Mouse (Mus musculus): ENCODE measurements around the gene Cd79a.

Cd79a gene

DNA sequence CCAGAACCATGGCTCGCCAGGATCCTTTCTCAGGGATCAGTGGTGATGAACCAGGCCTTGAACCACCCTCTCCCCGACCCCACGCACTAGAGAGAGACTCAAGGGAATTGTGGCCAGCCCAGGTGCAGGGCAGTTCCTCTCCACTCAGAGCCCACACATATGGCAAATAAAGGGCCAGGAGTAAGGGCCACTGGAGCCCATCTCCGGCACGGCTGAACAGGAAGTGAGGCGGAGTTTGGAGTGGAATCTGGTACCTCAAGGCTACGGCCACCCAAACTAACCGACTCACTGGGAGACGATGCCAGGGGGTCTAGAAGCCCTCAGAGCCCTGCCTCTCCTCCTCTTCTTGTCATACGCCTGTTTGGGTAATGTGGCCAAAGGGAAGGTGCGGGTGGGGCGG is at the start of gene Cd79a:
Gene Cd79a, plus strand, starts transcription at position 158 of the 400 bp plus-strand sequence.
- no peak for DNase-seq

DNA sequence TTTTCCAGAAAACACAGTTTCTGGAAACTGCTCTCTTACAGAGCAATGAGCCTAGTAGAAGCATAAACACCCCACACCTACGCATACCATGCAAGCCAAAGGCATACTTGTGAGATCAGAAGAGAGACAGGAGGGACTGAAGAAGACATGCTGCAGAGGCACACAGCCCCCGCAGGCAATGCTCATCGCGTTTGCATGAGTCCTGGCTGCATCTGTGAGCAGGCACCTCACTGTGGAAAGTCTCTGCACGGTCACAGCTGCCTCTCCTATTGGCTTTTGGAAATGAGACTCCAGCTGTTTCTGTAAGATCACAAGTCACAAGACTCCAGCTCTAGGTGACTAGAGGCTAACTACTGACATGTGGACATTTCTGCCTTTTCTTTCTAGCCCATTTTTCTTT is 47.0 kb upstream of the Cd79a start:
- DNase-seq, result no peak

- DNase-seq, result no peak
Observed at GRCm38 (mm10) chr7:24850899-24851303, 46.3 kb upstream of the Cd79a start.

DNA sequence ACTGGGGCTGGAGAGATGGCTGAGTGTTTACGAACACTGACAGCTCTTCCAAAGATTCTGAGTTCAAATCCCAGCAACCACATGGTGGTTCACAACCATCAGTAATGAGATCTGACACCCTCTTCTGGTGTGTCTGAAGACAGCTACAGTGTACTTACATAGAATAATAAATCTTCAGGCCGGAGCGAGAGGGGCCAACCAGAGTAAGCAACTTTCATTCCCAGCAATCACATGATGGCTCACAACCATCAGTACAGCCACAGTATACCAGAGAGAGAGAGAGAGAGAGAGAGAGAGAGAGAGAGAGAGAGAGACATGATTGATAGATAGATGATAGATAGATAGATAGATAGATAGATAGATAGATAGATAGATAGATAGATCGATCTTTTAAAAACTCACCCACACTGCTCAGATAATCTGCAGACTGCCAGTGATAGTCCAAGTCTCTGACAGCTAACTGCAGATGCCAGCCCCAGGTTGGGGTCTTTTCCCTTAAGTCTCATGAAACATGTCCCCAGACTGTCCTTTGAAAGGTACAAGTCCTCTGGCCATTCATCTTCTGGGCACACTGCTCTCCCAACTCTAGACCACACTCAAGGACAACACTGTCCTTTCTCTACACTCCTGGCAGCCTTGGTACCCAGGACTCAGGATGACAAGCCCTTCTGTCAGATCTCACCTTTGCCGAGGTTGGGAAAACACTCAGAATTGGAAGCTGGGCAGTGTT is 45.4 kb upstream of the Cd79a start:
- no peak for DNase-seq

DNA sequence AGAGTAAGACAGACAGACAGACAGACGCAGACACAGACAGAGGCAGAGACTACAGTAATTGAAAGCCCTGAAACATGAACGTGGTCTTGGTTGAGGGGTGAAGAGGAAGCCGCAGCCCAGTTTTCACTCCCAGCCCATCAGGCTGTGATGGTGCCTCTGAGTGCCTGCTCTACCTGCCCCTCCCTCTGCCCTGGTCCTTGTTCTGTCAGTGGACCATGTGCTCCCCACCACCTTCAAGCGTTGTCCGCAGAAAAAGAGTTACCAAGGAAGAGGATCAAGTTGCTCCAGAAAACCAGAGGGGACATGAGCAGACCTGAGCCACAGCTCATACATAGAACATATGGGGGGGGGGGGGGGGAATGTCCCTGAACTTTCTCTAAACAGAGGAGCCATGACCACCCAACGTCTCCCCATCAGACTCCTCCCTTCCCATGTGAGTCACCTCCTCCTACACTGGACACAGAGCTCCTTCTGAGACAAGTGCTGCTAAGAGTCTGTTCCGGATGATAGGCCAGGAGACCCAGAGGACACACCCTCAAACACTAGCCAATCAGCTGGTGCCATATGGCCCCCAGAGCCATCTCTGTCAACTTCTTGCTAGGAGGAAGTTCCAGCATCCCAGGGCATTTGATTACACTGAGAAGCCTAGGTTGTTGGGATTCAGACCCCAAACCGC is 44.5 kb upstream of the Cd79a start:
- DNase-seq, result no peak

DNA sequence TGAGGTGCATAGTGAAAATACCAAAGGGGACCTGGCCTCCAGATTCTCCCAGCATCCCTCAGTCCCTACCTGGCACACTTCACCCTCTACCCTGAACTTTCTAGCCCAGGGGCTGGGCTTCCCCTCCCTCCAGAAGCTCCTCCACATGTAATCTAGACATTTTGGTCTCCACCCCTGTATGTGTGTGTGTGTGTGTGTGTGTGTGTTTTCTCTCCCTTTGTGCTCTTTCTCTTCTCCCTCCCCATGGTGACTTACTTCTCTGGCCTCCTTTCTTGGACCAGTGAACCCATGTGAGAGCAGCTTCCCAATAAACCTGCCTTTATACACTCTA is 44.0 kb upstream of the Cd79a start:
- DNase-seq, result no peak

DNA sequence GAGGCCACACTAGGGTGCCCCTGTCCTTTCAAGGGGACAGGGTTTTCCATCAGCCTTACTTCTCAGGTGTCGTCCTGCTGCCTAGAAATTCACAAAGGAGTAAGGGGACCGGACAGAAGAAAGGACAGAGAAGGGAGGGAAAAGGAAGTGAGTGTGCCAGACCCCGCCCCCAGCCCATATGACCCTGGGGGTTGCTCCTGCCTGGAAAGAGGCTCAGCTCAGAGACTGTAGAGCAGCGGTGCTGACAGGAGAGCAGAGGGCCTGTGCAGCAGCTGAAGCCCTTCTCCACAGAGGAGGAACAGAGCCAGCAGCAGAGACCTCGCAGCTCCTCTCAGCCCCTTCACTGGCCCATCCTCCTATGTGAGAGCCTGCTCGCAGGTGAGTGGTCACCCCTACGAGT is 43.5 kb upstream of the Cd79a start:
- DNase-seq, result no peak

DNA sequence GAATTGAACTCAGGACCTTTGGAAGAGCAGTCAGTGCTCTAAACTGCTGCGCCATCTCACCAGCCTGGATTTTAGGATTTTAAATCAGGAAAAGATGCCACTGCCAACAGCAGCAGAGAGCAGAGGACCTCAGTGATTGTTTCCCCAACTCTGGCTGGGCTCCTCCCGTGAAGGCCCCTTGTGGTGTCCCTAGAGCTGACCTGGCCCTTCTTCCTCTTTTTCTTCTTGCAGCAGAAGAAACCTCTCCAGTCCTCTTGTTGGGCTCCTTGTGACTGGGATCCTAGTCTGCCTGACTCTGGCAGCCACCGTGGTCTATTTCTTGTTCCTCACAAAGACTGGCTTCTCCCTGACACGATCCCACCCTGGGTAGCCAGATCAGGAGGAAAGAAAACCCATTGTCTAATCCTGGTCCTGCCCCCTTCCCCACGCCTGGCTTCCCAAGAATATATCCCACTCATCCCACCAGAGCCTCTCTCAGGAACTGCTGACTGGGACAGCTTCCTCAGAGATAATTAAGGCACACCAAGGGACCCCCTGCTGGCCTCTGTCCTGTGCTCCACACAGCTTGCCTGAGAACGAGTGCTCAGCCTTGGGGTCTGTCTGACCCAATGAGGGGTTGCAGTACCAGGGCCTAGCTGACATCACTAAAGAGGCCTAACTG is 40.6 kb upstream of the Cd79a start:
- no peak for DNase-seq

- DNase-seq, result no peak
Observed at GRCm38 (mm10) chr7:24859234-24859633, 37.9 kb upstream of the Cd79a start.

- DNase-seq, result no peak
Observed at GRCm38 (mm10) chr7:24861913-24862312, 35.3 kb upstream of the Cd79a start, which contains the start of gene Gm9844. Gm9844 (plus strand) TSS chr7:24862213.

- no peak for DNase-seq
Observed at GRCm38 (mm10) chr7:24862853-24863252, 34.3 kb upstream of the Cd79a start.

- no peak for DNase-seq
Observed at GRCm38 (mm10) chr7:24864156-24864555, 33.0 kb upstream of the Cd79a start.

- no peak for DNase-seq
Observed at GRCm38 (mm10) chr7:24869080-24869479, 28.1 kb upstream of the Cd79a start.

GRCm38 (mm10) chr7:24869532-24870165 is 27.5 kb upstream of the Cd79a start, which contains the start of the genes Lypd4 and Dmrtc2:
Lypd4 (minus strand) TSS chr7:24869941.
Dmrtc2 (plus strand) TSS chr7:24870057.
- no peak for DNase-seq

DNA sequence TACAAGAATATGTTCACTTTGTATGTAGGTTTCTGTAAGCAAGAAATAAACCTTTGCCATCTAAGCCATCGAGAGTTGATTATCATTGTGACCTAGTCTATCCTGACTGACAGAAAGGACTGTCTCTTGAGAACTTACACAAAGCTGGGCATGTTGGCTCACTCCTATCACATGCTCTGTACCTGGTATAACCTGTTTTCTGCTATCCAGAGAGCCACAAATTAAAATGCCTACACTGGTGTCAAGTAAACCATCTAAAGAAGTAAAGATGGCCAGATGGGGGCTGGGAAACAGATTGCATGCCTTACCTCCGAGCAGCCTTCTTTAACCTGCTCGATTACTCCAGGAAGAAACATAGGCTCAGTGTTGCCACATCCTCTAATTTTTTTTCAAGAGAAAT is 19.6 kb upstream of the Cd79a start:
- DNase-seq, result no peak

DNA sequence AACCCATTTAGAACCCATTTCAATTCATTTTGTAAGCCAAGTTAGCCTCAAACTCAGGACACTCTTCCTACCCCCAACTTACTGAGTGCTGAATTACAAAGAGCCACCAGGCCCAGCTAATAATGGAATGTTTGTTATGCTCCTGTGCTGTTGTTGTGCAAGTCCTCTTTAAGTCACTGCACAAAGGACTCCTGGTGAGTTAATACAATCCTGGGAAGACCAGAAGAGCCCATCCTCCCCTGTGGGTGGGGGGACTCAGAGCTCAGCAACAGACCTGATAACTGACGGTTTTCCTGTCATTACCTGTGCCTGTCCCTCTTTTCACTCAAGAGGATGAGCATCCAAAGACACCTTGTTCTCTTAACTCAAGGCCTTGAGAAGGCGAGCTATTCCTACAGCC is 17.6 kb upstream of the Cd79a start:
- no peak for DNase-seq

GRCm38 (mm10) chr7:24882416-24883199 is 14.6 kb upstream of the Cd79a start:
- peak; percentile 57 for DNase-seq

DNA sequence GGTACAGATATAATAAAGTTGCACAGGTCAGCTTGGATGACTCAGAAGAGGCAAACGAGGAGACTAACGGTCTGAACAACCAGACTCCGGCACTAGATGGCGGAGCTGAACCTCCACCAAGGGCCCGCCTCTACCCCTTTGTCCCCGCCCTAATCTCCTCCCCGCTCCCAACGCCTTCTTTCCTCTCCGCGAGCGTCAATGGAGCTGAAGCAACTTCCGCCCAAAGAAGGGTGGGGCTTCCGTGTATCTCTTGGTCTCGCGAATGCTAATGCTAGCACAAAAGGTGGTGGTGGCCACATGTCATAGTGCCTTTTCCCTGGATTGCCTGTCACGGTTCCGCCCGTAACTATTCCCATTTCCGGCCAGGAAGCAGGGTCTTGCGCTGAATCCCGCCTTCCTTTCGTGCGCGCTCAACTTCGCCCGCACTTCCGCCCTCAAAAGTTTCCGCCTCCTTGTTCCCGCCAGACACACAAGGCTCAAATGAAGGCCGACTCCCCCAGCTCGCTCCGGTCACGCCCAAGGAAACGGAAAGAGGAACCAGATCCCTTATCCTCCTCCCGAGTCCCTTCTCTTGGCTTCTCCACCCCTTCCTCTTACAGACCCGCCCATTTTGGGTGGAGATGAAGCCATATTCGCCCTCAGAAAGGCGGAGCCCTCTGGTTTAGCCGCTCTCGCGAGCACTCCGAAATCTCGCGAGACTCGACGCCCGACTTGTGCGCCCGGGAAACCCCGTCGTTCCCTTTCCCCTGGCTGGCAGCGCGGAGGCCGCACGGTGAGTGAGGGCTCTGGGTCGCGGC is 13.1 kb upstream of the Cd79a start, which contains the start of gene Rps19:
Gene Rps19, plus strand, starts transcription at position 476 of the 797 bp plus-strand sequence.
- DNase-seq, result peak; percentile 100

- DNase-seq, result peak; percentile 84
Observed at GRCm38 (mm10) chr7:24884693-24885291, 12.4 kb upstream of the Cd79a start.

DNA sequence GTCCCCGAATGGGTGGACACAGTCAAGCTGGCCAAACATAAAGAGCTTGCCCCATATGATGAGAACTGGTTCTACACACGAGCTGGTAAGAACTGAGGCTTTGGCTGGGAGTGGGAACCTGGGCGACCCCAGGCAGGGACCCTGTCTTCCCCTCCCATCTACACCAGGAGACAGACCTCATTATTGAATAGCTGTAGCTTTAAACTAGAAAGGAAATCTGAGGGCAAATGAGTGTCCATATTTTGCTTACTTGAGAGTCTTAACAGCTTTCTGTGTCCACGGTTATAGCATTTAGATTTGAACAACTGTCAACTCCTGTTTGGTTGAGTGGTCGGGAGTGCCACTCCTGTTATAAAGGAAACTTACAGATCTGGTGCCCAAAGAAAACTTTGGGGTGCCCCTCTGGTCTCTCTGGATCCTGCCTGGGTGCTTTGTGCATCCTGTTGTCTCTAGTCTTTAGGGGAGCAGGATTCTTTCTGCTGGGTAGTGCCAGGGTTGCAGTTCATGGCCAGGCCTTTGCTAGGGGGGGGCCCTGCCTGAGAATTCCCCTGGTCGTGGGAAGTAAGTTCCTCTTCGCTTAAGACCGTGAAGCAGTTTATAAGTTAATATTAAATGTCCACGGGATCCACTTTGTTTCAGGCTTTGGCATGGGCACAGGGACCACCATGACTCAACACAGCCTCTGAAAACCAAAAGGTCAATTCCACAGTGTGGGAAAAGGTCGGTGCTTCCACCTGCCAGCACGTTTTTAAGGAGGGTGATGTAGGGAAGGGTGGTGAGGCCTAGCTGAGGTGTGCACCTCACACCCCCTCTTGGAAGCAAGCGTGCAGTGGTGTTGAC is 11.5 kb upstream of the Cd79a start:
- no peak for DNase-seq

Measured in cerebellum, adult 9-11 months (tissue).